Comparison of ENCODE assay signal across 16 mouse cellular contexts in genomic region chr11:53845680-53846079, GRCm38 (mm10). TPM values are rescaled to one million over a fixed set of nuclear protein-coding genes. Genes with fewer than 3 reads are reported as not detected.
DNase-seq lines count a peak whose midpoint lies in the region; ATAC-seq and TF ChIP-seq lines count a peak whose summit lies in the region.
"Had no signal": no experiment of that assay in that cellular context is flagged by ENCODE, and none has a peak within 500 bp of the region (broad histone marks: within the 10 kb centered on the region; RNA-seq: fewer than 3 reads in every experiment).

No protein-coding gene starts in this region.

- TF ChIP-seq EP300 in heart, adult 2 months (IDR thresholded peaks at IDR 0.05; ENCODE audit: insufficient read depth, low read depth, low read length): no peak

- intact Hi-C loops in heart, adult 2 months (cut with DNase I): no loop called here

- H3K27ac ChIP-seq in heart, adult 2 months: peak overlapping the region; percentile 55
- H3K27ac ChIP-seq in midbrain, postnatal 0 days (ENCODE audit: low read depth, low read length): no peak overlapping the region
- H3K27ac ChIP-seq: embryonic facial prominence, embryonic 15.5 days; forebrain, embryonic 15.5 days; midbrain, embryonic 12.5 days; neural tube, embryonic 15.5 days had no signal

- no peaks in the 10 kb centered on the region for H3K36me3 ChIP-seq in heart, adult 2 months (ENCODE audit: control insufficient read depth, insufficient read depth, low read length)
- H3K36me3 ChIP-seq in midbrain, postnatal 0 days (ENCODE audit: insufficient read depth, low read length): no peaks in the 10 kb centered on the region
- H3K36me3 ChIP-seq: embryonic facial prominence, embryonic 15.5 days; forebrain, embryonic 15.5 days; midbrain, embryonic 12.5 days; neural tube, embryonic 15.5 days had no signal

- H3K9ac ChIP-seq in heart, adult 2 months (ENCODE audit: low read depth, low read length): no peak overlapping the region
- H3K9ac ChIP-seq in midbrain, postnatal 0 days (replicated peaks; ENCODE audit: low read length, poor library complexity, severe bottlenecking): no peak overlapping the region
- H3K9ac ChIP-seq: embryonic facial prominence, embryonic 15.5 days; forebrain, embryonic 15.5 days; midbrain, embryonic 12.5 days; neural tube, embryonic 15.5 days had no signal

- peaks cover 3% of the 10 kb centered on the region for H3K4me1 ChIP-seq in heart, adult 2 months (ENCODE audit: control insufficient read depth, insufficient read depth, low read length)
- H3K4me1 ChIP-seq in midbrain, postnatal 0 days (ENCODE audit: insufficient read depth, low read length): no peaks in the 10 kb centered on the region
- H3K4me1 ChIP-seq: forebrain, embryonic 15.5 days; midbrain, embryonic 12.5 days had no signal

- no peaks in the 10 kb centered on the region; the same call in 1 of the 2 replicates for H3K79me2 ChIP-seq in heart, adult 2 months (replicated peaks; ENCODE audit: control insufficient read depth, insufficient read depth, low read length)

- no peak for TF ChIP-seq CTCF in heart, adult 2 months (IDR thresholded peaks at IDR 0.05)
- TF ChIP-seq CTCF in midbrain, postnatal 0 days (IDR thresholded peaks at IDR 0.05): no peak

- peak in 1 of 2 experiments; percentile 34 for DNase-seq in heart, adult 2 months
- DNase-seq in heart, adult 18-20 months: no peak
- DNase-seq in thymus, postnatal 10 days (ENCODE audit: low spot score in 2 of 2): peak; percentile 71 to 75
- no peak for DNase-seq in neural tube, embryonic 10.5 days (ENCODE audit: extremely low spot score, low spot score)
- DNase-seq in adrenal gland, postnatal 10 days: no peak
- DNase-seq in midbrain, postnatal 0 days (ENCODE audit: low spot score): no peak
- DNase-seq: cerebellum, postnatal 10 days; lung, adult 2 months had no signal

- H3K4me2 ChIP-seq in midbrain, postnatal 0 days (ENCODE audit: low read depth, low read length, poor library complexity, severe bottlenecking): no peak overlapping the region
- H3K4me2 ChIP-seq: embryonic facial prominence, embryonic 15.5 days; forebrain, embryonic 15.5 days; midbrain, embryonic 12.5 days; neural tube, embryonic 15.5 days had no signal

- peak; percentile 90 for ATAC-seq in activated CD4-positive, CD25-positive, alpha-beta regulatory T cell, adult 4 months
- ATAC-seq in megakaryocyte, adult 5-6 weeks (ENCODE audit: poor library complexity, severe bottlenecking): peak; percentile 39; the same call in 1 of the 2 replicates
- no peak for ATAC-seq in midbrain, postnatal 0 days (ENCODE audit: low FRiP score)
- ATAC-seq: forebrain, embryonic 15.5 days; Patski had no signal

- no peaks in the 10 kb centered on the region for H3K27me3 ChIP-seq in heart, adult 2 months (ENCODE audit: control insufficient read depth, insufficient read depth, low read length)
- no peaks in the 10 kb centered on the region for H3K27me3 ChIP-seq in midbrain, postnatal 0 days (ENCODE audit: insufficient read depth, low read length)
- H3K27me3 ChIP-seq: embryonic facial prominence, embryonic 15.5 days; forebrain, embryonic 15.5 days; neural tube, embryonic 15.5 days; Patski had no signal

- WGBS in heart, adult 2 months: 70% methylated on average over 6 of the region's 6 CpGs
- 94% methylated on average over 6 of the region's 6 CpGs for WGBS in midbrain, postnatal 0 days

- H3K9me3 ChIP-seq in midbrain, postnatal 0 days (ENCODE audit: low read length): no peaks in the 10 kb centered on the region
- H3K9me3 ChIP-seq: embryonic facial prominence, embryonic 15.5 days; forebrain, embryonic 15.5 days; midbrain, embryonic 12.5 days; neural tube, embryonic 15.5 days had no signal

- H3K4me3 ChIP-seq in heart, adult 2 months: no peak overlapping the region
- H3K4me3 ChIP-seq in midbrain, postnatal 0 days (ENCODE audit: low read depth, low read length): no peak overlapping the region
- H3K4me3 ChIP-seq: embryonic facial prominence, embryonic 15.5 days; forebrain, embryonic 15.5 days; midbrain, embryonic 12.5 days; neural tube, embryonic 15.5 days had no signal

- TF ChIP-seq POLR2A in heart, adult 2 months (IDR thresholded peaks at IDR 0.05; ENCODE audit: insufficient read depth, low read depth, low read length): no peak

RNA-seq across cellular contexts. Expression of gene Gm12216, which starts 13.4 kb away (rescaled TPM):
- total RNA-seq in heart, adult 2 months (2021): 1 to 10 TPM; 2.6 TPM
- polyA plus RNA-seq in heart, adult 2 months (2012; rRNA removed): 4.4 and 5.5 TPM in 2 replicates
- 1 to 10 TPM; 2.5 to 2.6 TPM for total RNA-seq in heart, adult 18-20 months (2021)
- polyA plus RNA-seq in activated CD4-positive, CD25-positive, alpha-beta regulatory T cell, adult 4 months (2017; shearing (Covaris generic)): 10 to 100 TPM; 24.2 to 36.5 TPM
- 0.25 and 0.84 TPM in 2 replicates for total RNA-seq in megakaryocyte, adult 5-6 weeks (2015)
- 0.70 TPM in 1 of 2 replicates, not detected in the other for total RNA-seq in megakaryocyte, adult 5-6 weeks (2017)
- total RNA-seq in adrenal gland, postnatal 10 days (2021): 1 to 10 TPM; 5.7 to 7.9 TPM
- not detected in 2 replicates for total RNA-seq in midbrain, postnatal 0 days (2014; rRNA removed)
- polyA plus RNA-seq in midbrain, postnatal 0 days (2015; fragmentation: Nextera tagmentation; extraction: Ambion mirVana): 0.65 and 0.85 TPM in 2 replicates
- polyA plus RNA-seq: forebrain, embryonic 15.5 days; hindbrain, embryonic 11.5 days had no signal

RNA-seq across cellular contexts. Expression of gene Slc22a5, which starts 45.8 kb away (rescaled TPM):
- 10 to 100 TPM; 20.9 to 23.7 TPM for total RNA-seq in heart, adult 2 months (2021)
- polyA plus RNA-seq in heart, adult 2 months (2012; rRNA removed): 21.6 and 31.4 TPM in 2 replicates
- 10 to 100 TPM; 18.8 to 22.7 TPM for total RNA-seq in heart, adult 18-20 months (2021)
- 10 to 100 TPM; 10.8 to 16.0 TPM for polyA plus RNA-seq in activated CD4-positive, CD25-positive, alpha-beta regulatory T cell, adult 4 months (2017; shearing (Covaris generic))
- 4.7 and 5.5 TPM in 2 replicates for total RNA-seq in megakaryocyte, adult 5-6 weeks (2015)
- total RNA-seq in megakaryocyte, adult 5-6 weeks (2017): 4.6 and 6.6 TPM in 2 replicates
- total RNA-seq in adrenal gland, postnatal 10 days (2021): 10 to 100 TPM; 33.7 to 40.7 TPM
- total RNA-seq in midbrain, postnatal 0 days (2014; rRNA removed): 13.2 and 13.6 TPM in 2 replicates
- 12.8 and 13.0 TPM in 2 replicates for polyA plus RNA-seq in midbrain, postnatal 0 days (2015; fragmentation: Nextera tagmentation; extraction: Ambion mirVana)

Comparison
In these comparisons a context has a peak if more than half of its experiments do, and no peak if none do; other contexts are left out.
1. DNase-seq: peak in thymus, postnatal 10 days (2 of 2); none in heart, adult 18-20 months (0 of 2), neural tube, embryonic 10.5 days (single experiment), adrenal gland, postnatal 10 days (single experiment) and midbrain, postnatal 0 days (single experiment).